Mouse (Mus musculus) T-helper 2 cell (primary cell): ENCODE data around the gene Pard3b.

Experiments
- in situ Hi-C: fragments of 300-600 bp; cut with MboI, MseI; formaldehyde crosslinking; loops from one replicate; pipeline ENCODE4 v1.15.1; 2025; ENCODE audit warnings: high pct_unique_total_duplicates

Gene Pard3b

GRCm38 (mm10) chr1:62384241-62384640, 745.6 kb downstream of the Pard3b start:
- in situ Hi-C loops, result no loop called here

GRCm38 (mm10) chr1:62388013-62388412, 749.4 kb downstream of the Pard3b start:
- in situ Hi-C loops, result no loop called here

GRCm38 (mm10) chr1:62392863-62393262, 754.2 kb downstream of the Pard3b start:
- in situ Hi-C loops, result no loop called here

GRCm38 (mm10) chr1:62394555-62394954, 755.9 kb downstream of the Pard3b start:
- in situ Hi-C loops, result no loop called here

GRCm38 (mm10) chr1:62398261-62398660, 759.6 kb downstream of the Pard3b start:
- in situ Hi-C loops, result no loop called here

GRCm38 (mm10) chr1:62398738-62399137, 760.1 kb downstream of the Pard3b start:
- in situ Hi-C loops, result no loop called here

GRCm38 (mm10) chr1:62405061-62405460, 766.4 kb downstream of the Pard3b start:
- in situ Hi-C loops, result no loop called here

GRCm38 (mm10) chr1:62411368-62411767, 772.7 kb downstream of the Pard3b start:
- in situ Hi-C loops, result no loop called here

- in situ Hi-C loops, result no loop called here
Observed at GRCm38 (mm10) chr1:62412019-62412418, 773.4 kb downstream of the Pard3b start.

GRCm38 (mm10) chr1:62412988-62413387, 774.4 kb downstream of the Pard3b start:
- in situ Hi-C loops, result no loop called here

GRCm38 (mm10) chr1:62414521-62414920, 775.9 kb downstream of the Pard3b start:
- in situ Hi-C loops, result no loop called here

- in situ Hi-C loops, result no loop called here
Observed at GRCm38 (mm10) chr1:62416627-62417374, 778.2 kb downstream of the Pard3b start.

- in situ Hi-C loops, result no loop called here
Observed at GRCm38 (mm10) chr1:62422896-62423650, 784.4 kb downstream of the Pard3b start.

- in situ Hi-C loops, result no loop called here
Observed at GRCm38 (mm10) chr1:62425369-62425768, 786.7 kb downstream of the Pard3b start.

- in situ Hi-C loops, result no loop called here
Observed at GRCm38 (mm10) chr1:62428736-62429135, 790.1 kb downstream of the Pard3b start.

GRCm38 (mm10) chr1:62429333-62430182, 790.9 kb downstream of the Pard3b start:
- in situ Hi-C loops, result no loop called here

GRCm38 (mm10) chr1:62431054-62431453, 792.4 kb downstream of the Pard3b start:
- in situ Hi-C loops, result no loop called here

- in situ Hi-C loops, result no loop called here
Observed at GRCm38 (mm10) chr1:62433891-62434290, 795.3 kb downstream of the Pard3b start.

- in situ Hi-C loops, result no loop called here
Observed at GRCm38 (mm10) chr1:62435844-62436243, 797.2 kb downstream of the Pard3b start.

GRCm38 (mm10) chr1:62436304-62436703, 797.7 kb downstream of the Pard3b start:
- in situ Hi-C loops, result no loop called here

GRCm38 (mm10) chr1:62437493-62437892, 798.9 kb downstream of the Pard3b start:
- in situ Hi-C loops, result no loop called here

GRCm38 (mm10) chr1:62444406-62444805, 805.8 kb downstream of the Pard3b start:
- in situ Hi-C loops, result no loop called here
